Mouse (Mus musculus) embryo, embryonic 9.5 days (tissue): ENCODE data around the gene Kidins220.

ENCODE experiments used
- DNase-seq: peaks from one replicate; pipeline ENCODE4 v3.0.0-alpha.2; 2017; ENCODE audit errors: extremely low spot score

Gene Kidins220

DNA sequence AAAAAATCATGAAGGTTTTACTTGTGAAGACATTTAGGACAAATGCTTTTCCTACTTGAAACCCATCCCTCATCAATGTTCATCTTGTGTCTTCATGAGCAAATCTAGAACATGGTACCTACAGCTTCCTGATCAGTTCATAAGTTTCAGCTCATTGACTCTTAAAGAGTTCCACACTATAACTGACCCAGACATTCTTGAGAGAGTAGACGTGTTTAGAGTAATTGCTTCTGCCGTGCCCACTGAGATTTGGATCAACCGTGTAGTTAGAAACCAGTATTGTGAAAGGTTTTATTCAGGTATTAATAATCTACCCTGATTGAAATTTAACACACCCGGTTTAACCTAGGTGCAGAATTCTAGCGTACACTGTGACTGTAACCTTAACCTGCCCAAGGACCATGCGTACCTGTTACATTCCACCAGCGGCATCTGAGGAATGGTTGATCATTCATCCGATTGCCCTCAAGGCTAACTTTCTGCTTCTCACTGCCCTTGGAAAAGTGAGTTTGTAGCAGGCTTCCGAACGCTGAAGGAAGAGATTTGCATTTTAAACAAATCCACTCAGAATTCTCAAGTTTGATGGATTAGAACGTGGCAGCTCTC lies 12.3 kb upstream of the Kidins220 start:
- no peak for DNase-seq

DNA sequence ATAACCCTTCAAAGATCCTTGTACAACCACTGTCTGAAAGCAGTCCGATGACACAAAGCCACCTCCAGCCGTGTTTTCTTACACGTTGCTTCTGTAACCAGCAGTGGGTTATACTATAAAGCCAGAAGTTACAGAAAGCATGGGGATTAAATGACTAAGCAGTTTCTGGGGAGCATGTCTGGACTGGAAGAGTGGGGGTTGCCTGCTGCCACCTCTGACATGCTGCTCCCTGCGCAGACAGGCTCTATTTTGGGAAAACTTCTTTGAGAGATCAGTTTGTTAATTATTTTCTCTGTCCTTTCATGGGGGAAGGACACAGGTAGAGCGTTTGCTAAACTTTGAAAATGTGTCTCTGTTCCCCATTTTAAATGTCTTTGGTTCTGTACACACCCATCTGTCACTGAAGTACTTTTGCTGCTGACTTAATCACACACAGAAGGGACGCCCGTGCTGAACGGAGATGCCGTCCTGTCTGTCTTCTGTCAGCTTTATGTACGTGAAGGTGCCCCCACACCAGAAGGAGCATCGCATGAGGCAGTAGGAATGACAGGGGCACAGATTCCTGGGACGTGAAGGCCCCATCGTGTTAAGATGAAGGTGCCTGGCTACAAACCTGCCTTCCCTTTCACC lies 11.2 kb upstream of the Kidins220 start:
- DNase-seq, result no peak

- no peak for DNase-seq
These were observed 9.3 kb upstream of the Kidins220 start for GRCm38 (mm10) chr12:24965406-24965805.

- DNase-seq, result no peak
These were observed 8.7 kb upstream of the Kidins220 start for GRCm38 (mm10) chr12:24966046-24966445.

GRCm38 (mm10) chr12:24971490-24972200 lies 3.1 kb upstream of the Kidins220 start:
- DNase-seq, result no peak

DNA sequence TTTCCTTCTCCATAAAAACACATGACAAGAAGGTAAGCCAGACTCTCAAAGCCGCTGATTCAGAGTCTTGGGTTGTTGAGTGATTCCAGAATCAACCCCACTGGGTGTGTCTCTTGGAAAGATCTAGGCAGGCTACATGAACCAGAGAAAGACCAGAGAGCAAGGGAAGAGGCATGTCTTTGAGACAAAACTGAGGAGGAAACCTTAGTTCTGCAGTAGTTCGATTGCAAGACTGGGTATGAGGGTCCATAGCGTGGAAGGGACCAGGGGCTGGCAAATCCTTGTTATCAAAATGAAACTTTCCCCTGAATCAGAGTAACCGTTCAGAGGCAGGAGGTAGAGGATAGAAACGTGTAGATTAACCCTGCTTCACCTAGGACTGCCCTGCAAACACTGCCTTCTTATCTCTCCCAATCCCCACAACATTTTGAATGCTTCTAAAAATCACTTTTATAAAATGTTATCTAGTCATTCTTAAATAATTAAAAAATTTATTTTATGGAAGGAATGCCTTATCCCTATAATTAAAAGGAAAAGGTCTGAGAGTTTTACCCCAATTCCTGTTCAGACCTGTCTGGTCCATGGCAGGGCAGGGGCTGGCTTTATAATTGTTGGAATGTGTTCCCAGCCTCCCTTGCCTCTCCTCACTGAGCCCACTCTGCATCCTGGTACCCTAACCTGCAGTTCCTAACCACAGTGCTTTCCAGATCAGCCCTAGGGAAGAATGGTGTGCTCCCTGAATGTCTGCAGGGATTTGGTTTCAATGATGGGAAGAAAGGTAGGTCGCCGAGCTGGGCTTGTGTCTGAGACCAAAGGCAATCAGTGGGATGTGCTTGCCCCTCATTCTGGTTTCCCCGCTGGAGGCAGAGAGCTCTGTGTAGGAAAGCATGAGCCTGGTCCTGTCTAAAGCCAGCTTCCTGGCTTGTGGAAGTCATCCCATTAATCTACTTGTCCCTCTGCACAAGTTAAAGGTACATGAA lies 2.1 kb upstream of the Kidins220 start:
- no peak for DNase-seq

GRCm38 (mm10) chr12:24973586-24973985 lies 1.1 kb upstream of the Kidins220 start:
- no peak for DNase-seq

DNA sequence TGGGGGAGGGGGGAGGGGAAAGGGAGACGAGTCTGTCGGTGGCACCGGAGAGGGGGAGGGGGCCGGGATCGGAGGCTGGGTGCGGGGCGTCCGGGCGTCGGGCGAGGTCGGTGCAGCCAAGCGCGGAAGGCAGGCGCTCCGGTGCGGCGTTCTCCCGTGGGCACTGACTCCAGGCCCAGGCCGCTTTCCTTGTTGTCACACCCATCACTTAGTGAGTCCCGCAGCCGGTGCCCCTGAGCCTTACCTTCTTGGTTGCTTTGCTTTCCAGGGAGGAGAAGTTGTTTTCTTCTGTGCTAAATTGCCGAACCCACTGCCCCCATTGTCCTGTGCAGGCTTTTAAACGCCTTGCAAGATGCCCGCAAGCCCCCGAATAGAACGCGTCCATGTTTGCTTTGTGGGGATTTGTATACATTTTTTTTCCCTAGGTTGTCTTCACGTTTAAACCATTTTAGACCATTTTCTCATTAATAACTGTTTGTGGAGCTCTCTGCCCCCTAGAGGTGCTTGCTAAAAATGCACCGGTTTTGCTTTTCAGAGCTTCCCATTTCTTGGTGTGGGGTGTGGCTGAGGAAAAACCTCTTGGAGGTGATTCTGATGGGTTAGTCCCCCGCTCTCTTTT lies 499 bp downstream of the Kidins220 start:
- DNase-seq, result peak; percentile 76

- DNase-seq, result no peak
These were observed 10.5 kb downstream of the Kidins220 start for GRCm38 (mm10) chr12:24985226-24985625.

DNA sequence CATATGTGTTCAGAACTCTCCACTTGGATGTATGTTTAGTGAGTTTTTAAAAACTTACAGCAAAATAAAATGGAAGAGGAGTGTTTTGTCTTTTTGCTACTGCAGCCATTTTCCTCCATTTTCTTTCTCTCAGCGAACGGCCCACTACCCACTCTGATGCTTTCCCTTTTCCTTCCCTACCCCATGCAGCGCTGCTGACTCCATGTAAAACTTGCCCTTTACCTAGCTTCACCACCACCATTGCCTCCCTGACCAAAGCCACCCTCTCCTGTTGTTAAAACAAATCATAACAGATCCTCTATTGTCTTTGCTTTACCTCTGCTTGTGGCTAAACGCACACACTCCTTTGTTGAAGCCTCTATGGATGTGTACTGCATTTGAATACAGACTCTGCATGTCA lies 20.6 kb downstream of the Kidins220 start:
- DNase-seq, result no peak

- no peak for DNase-seq
These were observed 30.6 kb downstream of the Kidins220 start for GRCm38 (mm10) chr12:25005350-25005749.

DNA sequence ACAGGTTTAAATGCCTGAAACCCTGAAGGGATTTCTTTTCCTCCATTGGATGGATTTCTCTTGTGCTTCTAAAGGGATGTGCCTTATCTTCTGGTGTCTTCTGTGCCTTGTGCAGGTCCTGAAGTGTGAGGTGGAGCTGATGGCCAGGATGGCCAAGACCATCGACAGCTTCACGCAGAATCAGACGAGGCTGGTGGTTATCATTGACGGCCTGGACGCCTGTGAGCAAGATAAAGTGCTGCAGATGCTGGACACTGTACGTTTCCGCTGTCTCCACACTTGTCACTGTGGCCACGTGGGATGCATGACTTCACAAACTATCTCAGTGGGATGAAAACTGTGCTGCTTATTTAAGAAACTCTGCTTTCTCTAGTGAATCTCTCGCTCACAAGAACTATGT lies 35.2 kb downstream of the Kidins220 start:
- DNase-seq, result no peak

DNA sequence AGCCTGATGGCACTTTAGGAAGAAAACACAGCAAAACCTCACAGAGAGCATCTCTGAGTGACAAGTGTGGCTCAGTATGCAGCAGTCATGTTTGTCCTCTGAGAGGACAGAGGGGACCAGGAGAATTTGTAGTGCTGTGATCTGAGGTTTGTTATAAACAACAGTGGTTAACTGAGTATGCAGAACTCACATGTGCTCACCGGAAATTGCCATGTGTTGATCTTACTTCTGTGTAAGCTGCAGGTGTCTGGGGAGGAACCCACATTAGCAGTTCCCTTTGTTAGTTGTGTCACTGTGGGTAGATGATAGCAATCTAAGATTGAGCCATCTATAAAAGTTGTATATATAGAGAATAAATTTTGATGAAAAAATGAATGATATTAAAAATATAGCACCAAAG lies 35.7 kb downstream of the Kidins220 start:
- DNase-seq, result no peak

- no peak for DNase-seq
These were observed 37.1 kb downstream of the Kidins220 start for GRCm38 (mm10) chr12:25011733-25012367.

- DNase-seq, result no peak
These were observed 38.1 kb downstream of the Kidins220 start for GRCm38 (mm10) chr12:25012555-25013540.

DNA sequence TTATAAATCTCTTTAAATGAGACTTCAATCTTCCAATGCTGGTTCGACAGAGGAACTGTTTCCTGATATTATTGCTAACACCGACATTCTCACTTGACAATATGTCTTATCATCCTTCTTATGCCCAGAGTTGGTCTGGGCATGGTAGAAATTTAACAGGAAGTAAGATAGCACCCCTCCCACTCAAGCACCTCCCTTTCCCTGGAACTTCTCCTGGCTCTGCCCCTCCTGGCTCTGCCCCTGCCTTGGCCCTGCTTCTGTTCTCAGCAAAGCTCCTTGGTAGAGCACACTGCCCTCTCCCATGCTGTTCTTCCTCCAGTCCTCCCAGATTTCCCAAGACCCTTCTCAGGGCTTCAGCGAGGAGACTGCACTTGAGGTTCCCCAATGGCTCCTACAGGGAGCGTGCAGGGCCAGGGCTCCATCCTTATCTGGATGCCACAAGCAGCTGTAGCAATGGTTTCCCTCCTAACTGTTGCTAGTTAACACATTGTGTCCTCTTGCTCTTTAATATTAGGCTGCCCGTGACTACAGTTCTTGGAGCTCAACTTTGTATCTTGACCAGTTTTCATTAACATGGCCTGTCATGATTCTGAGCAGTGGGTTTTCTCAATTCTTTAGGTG lies 39.7 kb downstream of the Kidins220 start:
- no peak for DNase-seq

GRCm38 (mm10) chr12:25014938-25015337 lies 40.2 kb downstream of the Kidins220 start:
- no peak for DNase-seq

DNA sequence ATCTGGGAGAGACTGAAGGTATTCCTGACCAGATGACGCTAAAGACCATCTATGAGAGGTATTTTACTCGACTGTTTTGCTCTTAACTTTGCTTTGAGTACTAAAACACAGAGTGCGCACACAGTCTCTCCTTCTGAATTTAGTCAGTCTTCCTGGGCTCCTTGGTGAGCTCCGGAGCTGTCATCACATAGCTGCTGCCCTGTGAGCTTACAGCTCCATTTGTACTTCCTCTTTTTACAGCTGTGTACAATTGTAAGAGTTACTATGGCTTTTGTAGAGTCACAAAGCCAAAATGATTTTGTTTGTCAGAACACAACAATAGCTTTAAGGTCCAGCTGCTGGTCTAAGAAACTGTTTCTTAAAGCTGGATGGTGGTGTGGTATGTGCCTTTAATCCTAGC lies 42.3 kb downstream of the Kidins220 start:
- no peak for DNase-seq

DNA sequence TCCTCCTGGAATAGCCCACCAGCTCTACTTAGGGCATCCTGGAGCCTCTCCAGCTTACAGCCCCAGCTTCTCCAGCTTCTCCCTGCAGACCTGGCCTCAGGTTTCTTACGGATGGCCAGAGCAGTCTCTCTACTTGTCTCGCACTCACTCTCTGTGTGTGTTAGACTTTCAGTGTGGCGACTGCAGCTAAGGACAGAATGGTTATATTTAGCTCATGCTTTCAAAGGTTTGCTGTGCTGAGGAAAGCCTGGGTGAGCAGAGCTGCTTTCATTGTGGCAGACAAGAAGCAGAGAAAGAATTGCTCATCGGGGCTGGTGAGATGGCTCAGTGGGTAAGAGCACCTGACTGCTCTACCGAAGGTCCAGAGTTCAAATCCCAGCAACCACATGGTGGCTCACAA lies 46.3 kb downstream of the Kidins220 start:
- no peak for DNase-seq
